Mouse (Mus musculus): ENCODE results near the gene Tnmd. TPM values are rescaled to one million over a fixed set of nuclear protein-coding genes. Genes with fewer than 3 reads are reported as not detected.

The Tnmd gene
- total and polyA plus RNA-seq, 2 experiments from 2014 or later = 0.15 TPM; not detected in 1

GRCm38 (mm10) chrX:133911397-133912103 lies 60.8 kb downstream of the Tnmd start:
- no peak for TF ChIP-seq CTCF (IDR thresholded peaks at IDR 0.05; ENCODE audit: low read depth)
- Histone ChIP-seq H3K27ac (ENCODE audit: low read depth, low read length) (no peak overlapping the region), H3K4me3 (ENCODE audit: low read depth, low read length) (no peak overlapping the region), H3K9ac (no peak overlapping the region), H3K4me1 (ENCODE audit: insufficient read depth) (no peaks in the 10 kb centered on the region), H3K9me3 (ENCODE audit: low read length) (no peaks in the 10 kb centered on the region), H3K36me3 (ENCODE audit: insufficient read depth) (no peaks in the 10 kb centered on the region), H3K4me2 (ENCODE audit: low read depth) (no peak overlapping the region), H3K27me3 (ENCODE audit: insufficient read depth, low read length) (no peaks in the 10 kb centered on the region)
- DNase-seq (no peak), ATAC-seq (no peak)
- WGBS = 39% methylated on average over 10 of the region's 10 CpGs

- ATAC-seq (no peak), DNase-seq (no peak)
- Histone ChIP-seq H3K9ac (no peak overlapping the region), H3K27me3 (ENCODE audit: insufficient read depth, low read length) (no peaks in the 10 kb centered on the region), H3K4me1 (ENCODE audit: insufficient read depth) (no peaks in the 10 kb centered on the region), H3K9me3 (ENCODE audit: low read length) (no peaks in the 10 kb centered on the region), H3K36me3 (ENCODE audit: insufficient read depth) (no peaks in the 10 kb centered on the region), H3K27ac (ENCODE audit: low read depth, low read length) (no peak overlapping the region), H3K4me2 (ENCODE audit: low read depth) (no peak overlapping the region), H3K4me3 (ENCODE audit: low read depth, low read length) (no peak overlapping the region)
- 81% methylated on average over 3 of the region's 3 CpGs for WGBS
- no peak for TF ChIP-seq CTCF (IDR thresholded peaks at IDR 0.05; ENCODE audit: low read depth)
Measured at GRCm38 (mm10) chrX:133913006-133913405, 62.2 kb downstream of the Tnmd start.

DNA sequence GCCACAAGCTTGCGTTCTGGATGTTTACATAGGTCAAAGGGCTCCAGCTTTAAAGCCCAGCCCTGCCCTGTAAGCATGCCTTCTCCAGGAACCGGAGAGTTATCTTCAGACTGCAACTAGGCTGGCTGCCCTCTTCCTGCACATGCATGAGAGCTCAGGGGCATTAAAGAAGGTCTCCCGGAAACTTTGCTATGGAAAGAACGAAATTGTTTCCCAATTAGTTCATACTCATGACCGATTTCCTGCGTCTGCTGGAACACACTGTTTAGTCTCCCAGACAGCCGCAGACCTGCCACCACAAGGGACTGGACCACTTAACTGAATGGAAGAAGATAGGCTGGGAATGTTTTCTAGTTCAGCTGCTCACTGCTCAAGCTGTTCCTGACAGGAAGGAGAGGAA lies 63.4 kb downstream of the Tnmd start:
- Histone ChIP-seq H3K9me3 (ENCODE audit: low read length) (no peaks in the 10 kb centered on the region), H3K9ac (no peak overlapping the region), H3K27ac (ENCODE audit: low read depth, low read length) (no peak overlapping the region), H3K4me2 (ENCODE audit: low read depth) (no peak overlapping the region), H3K4me1 (ENCODE audit: insufficient read depth) (no peaks in the 10 kb centered on the region), H3K36me3 (ENCODE audit: insufficient read depth) (no peaks in the 10 kb centered on the region), H3K27me3 (ENCODE audit: insufficient read depth, low read length) (no peaks in the 10 kb centered on the region), H3K4me3 (ENCODE audit: low read depth, low read length) (no peak overlapping the region)
- ATAC-seq = no peak
- WGBS = 74% methylated on average over 7 of the region's 7 CpGs
- no peak for TF ChIP-seq CTCF (IDR thresholded peaks at IDR 0.05; ENCODE audit: low read depth)
- no peak for DNase-seq

Other genes with a start within 250 kb of the Tnmd start
- 44.9 and 67.1 TPM in 2 replicates for gene Pcdh19, start 162.0 kb upstream of the Tnmd start, total RNA-seq (2014; rRNA removed)
- 15.8 and 23.6 TPM in 2 replicates for gene Pcdh19, start 162.0 kb upstream of the Tnmd start, polyA plus RNA-seq (2015; fragmentation: Nextera tagmentation; extraction: Ambion mirVana)
- 168 and 177 TPM in 2 replicates for gene Tspan6, start 47.4 kb downstream of the Tnmd start, total RNA-seq (2014; rRNA removed)
- gene Tspan6, start 47.4 kb downstream of the Tnmd start, polyA plus RNA-seq (2015; fragmentation: Nextera tagmentation; extraction: Ambion mirVana) = 248 and 263 TPM in 2 replicates
- gene Srpx2, start 57.4 kb downstream of the Tnmd start, total RNA-seq (2014; rRNA removed) = 1.3 and 2.4 TPM in 2 replicates
- 1.3 and 1.4 TPM in 2 replicates for gene Srpx2, start 57.4 kb downstream of the Tnmd start, polyA plus RNA-seq (2015; fragmentation: Nextera tagmentation; extraction: Ambion mirVana)
- 0.86 and 1.1 TPM in 2 replicates for gene Sytl4, start 130.8 kb downstream of the Tnmd start, total RNA-seq (2014; rRNA removed)
- 0.34 and 0.41 TPM in 2 replicates for gene Sytl4, start 130.8 kb downstream of the Tnmd start, polyA plus RNA-seq (2015; fragmentation: Nextera tagmentation; extraction: Ambion mirVana)
- 72.6 and 79.4 TPM in 2 replicates for gene Cstf2, start 208.2 kb downstream of the Tnmd start, total RNA-seq (2014; rRNA removed)
- gene Cstf2, start 208.2 kb downstream of the Tnmd start, polyA plus RNA-seq (2015; fragmentation: Nextera tagmentation; extraction: Ambion mirVana) = 30.8 and 38.3 TPM in 2 replicates

Data from forebrain, postnatal 0 days (tissue).